Mouse (Mus musculus) MEL (cell line): Measurements from ENCODE around the gene Sgsm1. TPM values are rescaled to one million over a fixed set of nuclear protein-coding genes. Genes with fewer than 3 reads are reported as not detected.

ENCODE experiments used
- DNase-seq: peaks from one replicate; pipeline ENCODE4 v3.0.0; 2011; ENCODE audit warnings: low read depth, low spot score
- H3K27ac ChIP-seq: 2 replicates; pipeline ENCODE4 v1.5.1; 2012; ENCODE audit warnings: low read depth, mild to moderate bottlenecking, control low read depth, low read length, moderate library complexity; ENCODE audit not compliant: control insufficient read depth
- H3K27me3 ChIP-seq, 2 experiments: fragments of 150-350 bp in 1 of 2; sonication (generic) in 1 of 2; 2 replicates each; pipeline ENCODE4 v1.6.1; 2012; ENCODE audit warnings: low read length in 2 of 2, mild to moderate bottlenecking in 2 of 2, improper control_type of control experiment in 1 of 2, moderate library complexity in 1 of 2; ENCODE audit not compliant: insufficient read depth in 2 of 2, control insufficient read depth in 1 of 2
- H3K36me3 ChIP-seq, 2 experiments: 2 replicates each; pipeline ENCODE4 v1.6.1; 2012 to 2014; ENCODE audit warnings: low read length in 2 of 2, improper control_type of control experiment in 1 of 2, inconsistent platforms in 1 of 2, mild to moderate bottlenecking in 1 of 2; ENCODE audit not compliant: insufficient read depth in 2 of 2, control insufficient read depth in 1 of 2
- H3K4me1 ChIP-seq, 2 experiments: fragments of 150-350 bp in 1 of 2; sonication (generic) in 1 of 2; 2 replicates each; pipeline ENCODE4 v1.6.1; 2012; ENCODE audit warnings: low read length in 2 of 2, improper control_type of control experiment in 1 of 2, mild to moderate bottlenecking in 1 of 2; ENCODE audit not compliant: insufficient read depth in 2 of 2, control insufficient read depth in 1 of 2
- H3K4me3 ChIP-seq, 2 experiments: fragments of 150-350 bp in 1 of 2; sonication (generic) in 1 of 2; 2 replicates each; pipeline ENCODE4 v1.5.1; 2012; ENCODE audit warnings: low read depth in 2 of 2, low read length in 2 of 2, mild to moderate bottlenecking in 2 of 2, moderate library complexity in 2 of 2, control low read depth in 1 of 2, improper control_type of control experiment in 1 of 2; ENCODE audit not compliant: control insufficient read depth in 1 of 2, insufficient read depth in 1 of 2
- H3K79me2 ChIP-seq: 2 replicates; pipeline ENCODE4 v1.6.1; 2012; ENCODE audit warnings: mild to moderate bottlenecking, low read length, moderate library complexity; ENCODE audit not compliant: control insufficient read depth, poor library complexity, insufficient read depth
- H3K9ac ChIP-seq: 2 replicates; pipeline ENCODE4 v1.6.1; 2012; ENCODE audit warnings: low read depth, mild to moderate bottlenecking, control low read depth, low read length, moderate library complexity; ENCODE audit not compliant: control insufficient read depth, poor library complexity, severe bottlenecking
- H3K9me3 ChIP-seq: fragments of 150-350 bp; sonication (generic); replicated peaks from 2 replicates; pipeline ENCODE4 v1.6.1; 2012; ENCODE audit warnings: mild to moderate bottlenecking, low read length, improper control_type of control experiment, moderate library complexity; ENCODE audit not compliant: insufficient read depth
- CHD1 ChIP-seq: IDR thresholded peaks from 2 replicates; pipeline ENCODE4 v1.6.1; 2012; ENCODE audit warnings: low read depth, mild to moderate bottlenecking, inconsistent platforms, low read length, improper control_type of control experiment
- CHD2 ChIP-seq: IDR thresholded peaks from 2 replicates; pipeline ENCODE4 v1.6.1; 2011; ENCODE audit warnings: low read length, improper control_type of control experiment
- CTCF ChIP-seq, 3 experiments: IDR thresholded peaks in 2 of 3; conservative IDR thresholded peaks in 1 of 3; 2 replicates each; pipeline ENCODE4 v1.5.1; 2011 to 2012; ENCODE audit warnings: low read length in 3 of 3, low read depth in 2 of 3, mild to moderate bottlenecking in 2 of 3, improper control_type of control experiment in 1 of 3, inconsistent platforms in 1 of 3, mixed read lengths in 1 of 3, moderate library complexity in 1 of 3; ENCODE audit not compliant: control insufficient read depth in 1 of 3, insufficient read depth in 1 of 3, poor library complexity in 1 of 3, severe bottlenecking in 1 of 3
- E2F4 ChIP-seq: IDR thresholded peaks from 2 replicates; pipeline ENCODE4 v1.6.1; 2011; ENCODE audit warnings: low read depth, low read length, improper control_type of control experiment, borderline replicate concordance
- ETS1 ChIP-seq: IDR thresholded peaks from 2 replicates; pipeline ENCODE4 v1.6.1; 2012; ENCODE audit warnings: low read depth, mild to moderate bottlenecking, inconsistent platforms, low read length, improper control_type of control experiment, moderate library complexity
- GATA1 ChIP-seq: IDR thresholded peaks from 2 replicates; pipeline ENCODE4 v1.6.1; 2011; ENCODE audit warnings: low read depth, low read length, improper control_type of control experiment
- KAT2A ChIP-seq: conservative IDR thresholded peaks from 2 replicates; pipeline ENCODE4 v1.6.1; 2012; ENCODE audit warnings: low read depth, low read length, improper control_type of control experiment, inconsistent platforms
- MYB ChIP-seq: IDR thresholded peaks from 2 replicates; pipeline ENCODE4 v1.6.1; 2011; ENCODE audit warnings: mild to moderate bottlenecking, low read depth, low read length, improper control_type of control experiment
- NELFE ChIP-seq: IDR thresholded peaks from 2 replicates; pipeline ENCODE4 v1.6.1; 2011; ENCODE audit warnings: low read depth, low read length, improper control_type of control experiment
- NRF1 ChIP-seq: IDR thresholded peaks from 2 replicates; pipeline ENCODE4 v1.6.1; 2014; ENCODE audit warnings: low read depth, mild to moderate bottlenecking, inconsistent platforms, low read length, improper control_type of control experiment, moderate library complexity; ENCODE audit not compliant: poor library complexity, insufficient read depth, severe bottlenecking
- POLR2A ChIP-seq, 2 experiments: IDR thresholded peaks; 2 replicates each; pipeline ENCODE4 v1.6.1; 2011 to 2012; ENCODE audit warnings: low read length in 2 of 2, mild to moderate bottlenecking in 2 of 2, control low read depth in 1 of 2, improper control_type of control experiment in 1 of 2, low read depth in 1 of 2, moderate library complexity in 1 of 2; ENCODE audit not compliant: control insufficient read depth in 1 of 2, insufficient read depth in 1 of 2, poor library complexity in 1 of 2
- POLR2AphosphoS2 ChIP-seq: IDR thresholded peaks from 2 replicates; pipeline ENCODE4 v1.6.1; 2011; ENCODE audit warnings: low read length, improper control_type of control experiment
- RCOR1 ChIP-seq: IDR thresholded peaks from 2 replicates; pipeline ENCODE4 v1.6.1; 2012; ENCODE audit warnings: low read depth, mild to moderate bottlenecking, inconsistent platforms, low read length, improper control_type of control experiment
- TBP ChIP-seq: IDR thresholded peaks from 2 replicates; pipeline ENCODE4 v1.8.0; 2011; ENCODE audit warnings: low read depth, low read length, improper control_type of control experiment
- TCF12 ChIP-seq: IDR thresholded peaks from 2 replicates; pipeline ENCODE4 v1.6.1; 2014; ENCODE audit warnings: low read depth, mild to moderate bottlenecking, inconsistent platforms, low read length, improper control_type of control experiment, moderate library complexity
- USF1 ChIP-seq: IDR thresholded peaks from 2 replicates; pipeline ENCODE4 v1.6.1; 2014; ENCODE audit warnings: low read depth, mild to moderate bottlenecking, inconsistent platforms, low read length, improper control_type of control experiment, moderate library complexity
- ZKSCAN1 ChIP-seq: IDR thresholded peaks from 2 replicates; pipeline ENCODE4 v1.6.1; 2012; ENCODE audit warnings: low read depth, mild to moderate bottlenecking, inconsistent platforms, low read length, improper control_type of control experiment, moderate library complexity
- polyA plus RNA-seq, 2 experiments: library from polyadenylated mRNA; stranded (reverse) in 1 of 2; unstranded in 1 of 2; fragments of >175 nt in 1 of 2; fragments of >200 nt in 1 of 2; gene quantifications; 2 replicates each; pipeline versions ENCODE4 v1.2.1 to v1.2.4; 2012; ENCODE audit warnings: low replicate concordance in 2 of 2, low read depth in 1 of 2; ENCODE audit not compliant: insufficient read length in 2 of 2, insufficient read depth in 1 of 2, missing spikeins in 1 of 2
- total RNA-seq: library from RNA; depleted of rRNA; stranded (reverse); fragments of 300-350 nt; gene quantifications from 2 replicates; pipeline ENCODE4 v1.2.3, GENCODE M21; 2012

Sgsm1 gene
- total and polyA plus RNA-seq, 3 experiments, result not detected

- H3K4me3 ChIP-seq, result no peak within 1 kb of the TSS
- no peaks in the 10 kb centered on the region for H3K36me3 ChIP-seq
- no peak for DNase-seq
- no peak for TF ChIP-seq CHD1
- TF ChIP-seq TBP, result no peak
- TF ChIP-seq USF1, result no peak
- no peaks in the 10 kb centered on the region for H3K4me1 ChIP-seq
- no peaks in the 10 kb centered on the region for H3K79me2 ChIP-seq
- no peak within 1 kb of the TSS for H3K27ac ChIP-seq
- H3K27me3 ChIP-seq, result no peaks in the 10 kb centered on the region
- no peaks in the 10 kb centered on the region for H3K9me3 ChIP-seq
- no peak within 1 kb of the TSS for H3K9ac ChIP-seq
These were observed 46.6 kb upstream of the Sgsm1 start, which contains the start of gene Aym1 for GRCm38 (mm10) chr5:113357186-113357585. Gene Aym1 (plus strand): TSS chr5:113357294.

GRCm38 (mm10) chr5:113354311-113354710, 43.7 kb upstream of the Sgsm1 start:
- no peak for TF ChIP-seq ETS1
- no peak for TF ChIP-seq NRF1
- no peaks in the 10 kb centered on the region for H3K9me3 ChIP-seq
- H3K27me3 ChIP-seq, result no peaks in the 10 kb centered on the region
- no peak for DNase-seq
- H3K79me2 ChIP-seq, result no peaks in the 10 kb centered on the region
- H3K36me3 ChIP-seq, result no peaks in the 10 kb centered on the region
- no peak overlapping the region for H3K27ac ChIP-seq
- no peaks in the 10 kb centered on the region for H3K4me1 ChIP-seq
- H3K9ac ChIP-seq, result no peak overlapping the region
- H3K4me3 ChIP-seq, result no peak overlapping the region

GRCm38 (mm10) chr5:113352636-113353035, 42.0 kb upstream of the Sgsm1 start:
- H3K4me1 ChIP-seq, result no peaks in the 10 kb centered on the region
- H3K9ac ChIP-seq, result no peak overlapping the region
- H3K27me3 ChIP-seq, result no peaks in the 10 kb centered on the region
- no peak for TF ChIP-seq KAT2A
- TF ChIP-seq ZKSCAN1, result no peak
- no peak for TF ChIP-seq MYB
- no peak for TF ChIP-seq GATA1
- TF ChIP-seq NRF1, result no peak
- TF ChIP-seq NELFE, result no peak
- no peak for TF ChIP-seq E2F4
- TF ChIP-seq TCF12, result no peak
- no peak for TF ChIP-seq CTCF (IDR thresholded peaks at IDR 0.05 in 2 of 3, conservative IDR thresholded peaks at IDR 0.05 in 1 of 3; ENCODE audit: control insufficient read depth in 1 of 3, insufficient read depth in 1 of 3, low read depth in 2 of 3, low read length in 3 of 3, poor library complexity in 1 of 3, severe bottlenecking in 1 of 3)
- TF ChIP-seq POLR2A (IDR thresholded peaks at IDR 0.05; ENCODE audit: control insufficient read depth in 1 of 2, insufficient read depth in 1 of 2, low read depth in 1 of 2, low read length in 2 of 2, poor library complexity in 1 of 2), result no peak
- TF ChIP-seq TBP, result no peak
- TF ChIP-seq RCOR1, result no peak
- no peak for TF ChIP-seq CHD2
- TF ChIP-seq POLR2AphosphoS2, result no peak
- no peaks in the 10 kb centered on the region for H3K36me3 ChIP-seq
- H3K9me3 ChIP-seq, result no peaks in the 10 kb centered on the region
- H3K27ac ChIP-seq, result no peak overlapping the region
- H3K79me2 ChIP-seq, result no peaks in the 10 kb centered on the region
- no peak for DNase-seq
- H3K4me3 ChIP-seq, result no peak overlapping the region
